Mouse (Mus musculus): ENCODE data around the gene Col23a1.

DNA sequence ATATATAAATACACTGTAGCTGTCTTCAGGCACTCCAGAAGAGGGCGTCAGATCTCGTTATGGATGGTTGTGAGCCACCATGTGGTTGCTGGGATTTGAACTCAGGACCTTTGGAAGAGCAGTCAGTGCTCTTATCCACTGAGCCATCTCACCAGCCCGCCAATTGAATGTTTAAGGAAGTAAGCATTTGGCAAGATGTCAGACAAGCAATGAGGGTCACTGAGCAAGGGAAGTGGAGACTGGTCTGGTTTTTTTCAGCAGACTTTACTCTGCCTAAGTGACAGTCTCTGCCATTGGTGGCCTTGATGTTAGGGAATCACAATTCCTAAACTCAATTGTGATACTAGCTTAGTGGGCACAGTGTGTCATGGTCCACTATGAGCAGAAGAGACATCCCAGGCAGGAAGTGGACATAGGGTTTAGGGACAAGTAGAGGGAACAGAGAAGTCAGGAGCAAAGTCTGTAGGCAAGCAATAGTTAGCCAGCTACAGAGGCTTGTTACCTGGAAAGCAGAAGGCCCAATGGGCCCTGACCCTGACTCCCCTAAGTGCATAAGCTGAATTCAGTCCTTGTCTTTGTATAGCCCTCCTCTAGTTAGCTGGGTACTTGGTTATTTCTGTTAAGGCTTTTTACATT is 305.1 kb downstream of the Col23a1 start:
- TF ChIP-seq CTCF (IDR thresholded peaks at IDR 0.05; ENCODE audit: low read depth, low read length) (no peak), GATA1 (IDR thresholded peaks at IDR 0.05; ENCODE audit: borderline replicate concordance, low read length) (no peak)
